ENCODE assay signal across 8 mouse cellular contexts in genomic region chr2:36230366-36230765, GRCm38 (mm10). TPM values are rescaled to one million over a fixed set of nuclear protein-coding genes. Genes with fewer than 3 reads are reported as not detected.
A peak's percentile ranks its signal among the peaks of the same experiment; 100 is the strongest.
DNase-seq lines count a peak whose midpoint lies in the region; ATAC-seq and TF ChIP-seq lines count a peak whose summit lies in the region.

Gene Ptgs1, plus strand, starts transcription at chr2:36230426.

- H3K4me3 ChIP-seq in ES-E14 (ENCODE audit: insufficient read depth in 1 of 2, low read depth in 1 of 2, low read length in 2 of 2, poor library complexity in 1 of 2, severe bottlenecking in 1 of 2): peak within 1 kb of the TSS; percentile 58 to 64
- peak within 1 kb of the TSS; percentile 36 for H3K4me3 ChIP-seq in embryonic facial prominence, embryonic 11.5 days (ENCODE audit: low read depth, low read length)
- H3K4me3 ChIP-seq in heart, embryonic 15.5 days: peak within 1 kb of the TSS; percentile 61
- peak within 1 kb of the TSS; percentile 52 for H3K4me3 ChIP-seq in liver, embryonic 15.5 days (replicated peaks)
- peak within 1 kb of the TSS; percentile 31 for H3K4me3 ChIP-seq in neural tube, embryonic 12.5 days

- H3K9me3 ChIP-seq in ES-E14 (ENCODE audit: control insufficient read depth, insufficient read depth, low read depth, low read length): no peaks in the 10 kb centered on the region
- H3K9me3 ChIP-seq in embryonic facial prominence, embryonic 11.5 days (replicated peaks; ENCODE audit: control insufficient read depth, low read length): no peaks in the 10 kb centered on the region
- H3K9me3 ChIP-seq in heart, embryonic 15.5 days (replicated peaks): no peaks in the 10 kb centered on the region
- H3K9me3 ChIP-seq in liver, embryonic 15.5 days (replicated peaks): no peaks in the 10 kb centered on the region
- no peaks in the 10 kb centered on the region for H3K9me3 ChIP-seq in neural tube, embryonic 12.5 days

- 0 out of 4 replicates have a peak, but pooled peaks cover 0 to 2% of the 10 kb centered on the region in 2 experiments for H3K4me1 ChIP-seq in ES-E14 (ENCODE audit: control insufficient read depth in 2 of 2, insufficient read depth in 2 of 2, low read length in 2 of 2, poor library complexity in 1 of 2)
- no peaks in the 10 kb centered on the region for H3K4me1 ChIP-seq in embryonic facial prominence, embryonic 11.5 days (ENCODE audit: control insufficient read depth, insufficient read depth, low read length)
- H3K4me1 ChIP-seq in heart, embryonic 15.5 days (replicated peaks): peaks cover 29% of the 10 kb centered on the region
- H3K4me1 ChIP-seq in liver, embryonic 15.5 days (replicated peaks): peaks cover 11% of the 10 kb centered on the region; the same call in 1 of the 2 replicates
- H3K4me1 ChIP-seq in neural tube, embryonic 12.5 days: peaks cover 8% of the 10 kb centered on the region; the same call in 1 of the 2 replicates

- H3K36me3 ChIP-seq in ES-E14 (ENCODE audit: control insufficient read depth, insufficient read depth, low read length, poor library complexity, severe bottlenecking): no peaks in the 10 kb centered on the region
- no peaks in the 10 kb centered on the region for H3K36me3 ChIP-seq in embryonic facial prominence, embryonic 11.5 days (replicated peaks; ENCODE audit: control insufficient read depth, insufficient read depth, low read depth, low read length)
- no peaks in the 10 kb centered on the region for H3K36me3 ChIP-seq in heart, embryonic 15.5 days
- H3K36me3 ChIP-seq in liver, embryonic 15.5 days (replicated peaks): no peaks in the 10 kb centered on the region
- H3K36me3 ChIP-seq in neural tube, embryonic 12.5 days: no peaks in the 10 kb centered on the region

- H3K27me3 ChIP-seq in embryonic facial prominence, embryonic 11.5 days (ENCODE audit: control insufficient read depth, insufficient read depth, low read length): no peaks in the 10 kb centered on the region
- H3K27me3 ChIP-seq in heart, embryonic 15.5 days: no peaks in the 10 kb centered on the region
- peaks cover 26% of the 10 kb centered on the region for H3K27me3 ChIP-seq in liver, embryonic 15.5 days
- peaks cover 14% of the 10 kb centered on the region for H3K27me3 ChIP-seq in neural tube, embryonic 12.5 days (replicated peaks)

- H3K4me2 ChIP-seq in embryonic facial prominence, embryonic 11.5 days (ENCODE audit: low read depth, low read length): peak within 1 kb of the TSS; percentile 86
- H3K4me2 ChIP-seq in heart, embryonic 15.5 days: peak within 1 kb of the TSS; percentile 95
- peak within 1 kb of the TSS; percentile 58 for H3K4me2 ChIP-seq in liver, embryonic 15.5 days
- peak within 1 kb of the TSS; percentile 65 for H3K4me2 ChIP-seq in neural tube, embryonic 12.5 days (replicated peaks)

- DNase-seq in 3T3-L1 (ENCODE audit: low read depth, low spot score) (peak; percentile 85), ES-E14 (ENCODE audit: low read depth, low spot score) (no peak)
- peak; percentile 48 for DNase-seq in embryonic facial prominence, embryonic 11.5 days (ENCODE audit: low spot score)
- peak; percentile 82 for DNase-seq in kidney, postnatal 10 days

- in situ Hi-C loops in ES-E14 (cut with MboI; ENCODE audit: low sequenced_read_pairs in 2 of 2, unreplicated experiment in 2 of 2): no loop called here

- ATAC-seq in embryonic facial prominence, embryonic 11.5 days (replicated peaks; ENCODE audit: insufficient number of reproducible peaks, low FRiP score, low TSS enrichment, low read depth): peak; percentile 57; the same call in 1 of the 2 replicates
- ATAC-seq in heart, embryonic 15.5 days (replicated peaks; ENCODE audit: insufficient number of reproducible peaks, insufficient read depth, low FRiP score, low read depth): peak; percentile 33; the same call in 1 of the 2 replicates
- ATAC-seq in liver, embryonic 15.5 days (ENCODE audit: insufficient read depth): peak; percentile 69
- peak; percentile 44; the same call in 1 of the 2 replicates for ATAC-seq in neural tube, embryonic 12.5 days (ENCODE audit: low FRiP score, low read depth)
- ATAC-seq in activated CD4-positive, CD25-positive, alpha-beta regulatory T cell, adult 4 months: no peak

- H3K9ac ChIP-seq in ES-E14 (ENCODE audit: insufficient read depth, low read depth, low read length, poor library complexity, severe bottlenecking): peak within 1 kb of the TSS; percentile 27
- peak within 1 kb of the TSS; percentile 57 for H3K9ac ChIP-seq in embryonic facial prominence, embryonic 11.5 days (replicated peaks; ENCODE audit: low read length)
- peak within 1 kb of the TSS; percentile 71 for H3K9ac ChIP-seq in heart, embryonic 15.5 days
- peak within 1 kb of the TSS; percentile 39; the same call in 1 of the 2 replicates for H3K9ac ChIP-seq in liver, embryonic 15.5 days
- peak within 1 kb of the TSS; percentile 44; the same call in 1 of the 2 replicates for H3K9ac ChIP-seq in neural tube, embryonic 12.5 days

- WGBS in embryonic facial prominence, embryonic 11.5 days: under 1% methylated on average over 18 of the region's 18 CpGs
- under 1% methylated on average over 18 of the region's 18 CpGs for WGBS in heart, embryonic 15.5 days
- WGBS in liver, embryonic 15.5 days (ENCODE audit: insufficient replicate concordance): under 1% methylated on average over 18 of the region's 18 CpGs
- WGBS in neural tube, embryonic 12.5 days: 2% methylated on average over 18 of the region's 18 CpGs

- no peak within 1 kb of the TSS for H3K27ac ChIP-seq in ES-E14 (ENCODE audit: insufficient read depth, low read depth, low read length, poor library complexity, severe bottlenecking)
- no peak within 1 kb of the TSS for H3K27ac ChIP-seq in embryonic facial prominence, embryonic 11.5 days (replicated peaks; ENCODE audit: low read depth, low read length)
- peak within 1 kb of the TSS; percentile 76 for H3K27ac ChIP-seq in heart, embryonic 15.5 days
- H3K27ac ChIP-seq in liver, embryonic 15.5 days (replicated peaks): peak within 1 kb of the TSS; percentile 66
- H3K27ac ChIP-seq in neural tube, embryonic 12.5 days: no peak within 1 kb of the TSS

TF ChIP-seq in ES-E14, 5 proteins besides CTCF, POLR2A, EP300 and RAD21:
- TF ChIP-seq ZNF384 (IDR thresholded peaks at IDR 0.05; ENCODE audit: low read depth, low read length) (no peak), ZC3H11A (IDR thresholded peaks at IDR 0.05; ENCODE audit: borderline replicate concordance, low read depth, low read length) (no peak), CHD2 (IDR thresholded peaks at IDR 0.05; ENCODE audit: low read depth, low read length) (no peak), HCFC1 (IDR thresholded peaks at IDR 0.05; ENCODE audit: borderline replicate concordance, insufficient read depth, low read length) (no peak), MAFK (IDR thresholded peaks at IDR 0.05; ENCODE audit: insufficient read depth, low read depth, low read length) (no peak)

RNA-seq across cellular contexts. Expression of gene Ptgs1, which starts in this region (rescaled TPM):
- total RNA-seq in ES-E14 (2012; rRNA removed): 8.7 and 9.0 TPM in 2 replicates
- 5.7 and 6.5 TPM in 2 replicates for polyA plus RNA-seq in embryonic facial prominence, embryonic 11.5 days (2014; fragmentation: Nextera tagmentation; extraction: Ambion mirVana)
- polyA plus RNA-seq in heart, embryonic 15.5 days (2015; fragmentation: Nextera tagmentation; extraction: Ambion mirVana): 23.0 and 29.7 TPM in 2 replicates
- 20.9 and 22.8 TPM in 2 replicates for polyA plus RNA-seq in liver, embryonic 15.5 days (2015; fragmentation: Nextera tagmentation; extraction: Ambion mirVana)
- 6.0 and 6.9 TPM in 2 replicates for polyA plus RNA-seq in neural tube, embryonic 12.5 days (2016; fragmentation: Nextera tagmentation; extraction: Ambion mirVana)
- polyA plus RNA-seq in activated CD4-positive, CD25-positive, alpha-beta regulatory T cell, adult 4 months (2017; shearing (Covaris generic)): under 1 TPM; 0.56 to 0.78 TPM

Comparison
In these comparisons a context has a peak if more than half of its experiments do, and no peak if none do; other contexts are left out.
1. H3K27ac ChIP-seq: peak in heart, embryonic 15.5 days (single experiment) and liver, embryonic 15.5 days (single experiment); none in ES-E14 (single experiment), embryonic facial prominence, embryonic 11.5 days (single experiment) and neural tube, embryonic 12.5 days (single experiment).
2. Peak in every context shown above with its lines, with median percentiles within 50 percentile points of each other: H3K4me3 ChIP-seq, H3K9ac ChIP-seq and H3K4me2 ChIP-seq.